Mouse (Mus musculus): ENCODE measurements at regions not wholly inside any gene's neighbourhood (a gene's known extent, or its start where the extent isn't known, plus 50 kb on each side); places are given as distances from the start of the nearest gene placed in this dataset.

DNA sequence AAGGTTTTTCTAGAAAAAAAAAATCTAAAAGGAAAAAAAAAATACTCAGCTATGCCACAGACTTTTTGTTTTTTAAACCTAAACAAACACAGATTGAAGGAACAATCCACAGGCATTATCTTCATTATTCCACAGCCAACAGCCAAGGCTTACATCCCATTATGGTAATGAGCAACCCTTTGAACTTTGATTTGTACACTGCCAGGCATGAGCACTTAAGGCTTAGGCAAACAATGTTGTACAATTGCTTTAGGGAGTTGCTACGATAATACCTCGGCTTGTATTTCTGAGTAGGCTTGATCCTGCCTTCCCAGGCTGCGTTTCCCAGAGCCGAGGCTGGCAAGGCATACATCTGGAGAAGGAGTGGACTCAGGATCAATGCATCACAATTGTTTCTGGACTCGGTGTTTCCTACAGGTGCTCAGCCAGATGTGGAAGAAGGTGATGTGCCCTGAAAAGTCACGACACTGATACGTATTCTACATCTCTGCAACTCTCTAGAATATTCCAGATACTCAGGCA lies 409.0 kb upstream of the Igfbp7 start:
- TF ChIP-seq POLR2A (IDR thresholded peaks at IDR 0.05; ENCODE audit: insufficient read depth, low read length) (no peak), EP300 (IDR thresholded peaks at IDR 0.05; ENCODE audit: insufficient read depth, low read depth, low read length) (no peak), CTCF (IDR thresholded peaks at IDR 0.05; ENCODE audit: low read depth, low read length) (no peak)
